Comparison of ENCODE assay signal across 7 mouse cellular contexts in genomic region chr1:36309498-36309901, GRCm38 (mm10). TPM values are rescaled to one million over a fixed set of nuclear protein-coding genes. Genes with fewer than 3 reads are reported as not detected.
DNase-seq lines count a peak whose midpoint lies in the region; ATAC-seq and TF ChIP-seq lines count a peak whose summit lies in the region.

No protein-coding gene starts in this region.

- TF ChIP-seq CTCF in cortical plate, adult 2 months (IDR thresholded peaks at IDR 0.05; ENCODE audit: extremely low read depth, insufficient read depth, low read length): no peak
- TF ChIP-seq CTCF in midbrain, postnatal 0 days (IDR thresholded peaks at IDR 0.05): no peak

- ATAC-seq in neural tube, embryonic 12.5 days (ENCODE audit: low FRiP score, low read depth): no peak
- ATAC-seq in heart, embryonic 13.5 days (ENCODE audit: extremely low read depth, insufficient number of reproducible peaks, low FRiP score, low TSS enrichment): no peak
- ATAC-seq in midbrain, postnatal 0 days (ENCODE audit: low FRiP score): peak; percentile 12
- ATAC-seq in megakaryocyte-erythroid progenitor cell, adult 5-6 weeks (replicated peaks; ENCODE audit: low FRiP score, low TSS enrichment, poor library complexity, severe bottlenecking): no peak

- H3K27ac ChIP-seq in neural tube, embryonic 12.5 days: no peak overlapping the region
- H3K27ac ChIP-seq in cortical plate, adult 2 months (ENCODE audit: insufficient read depth, low read length): peak overlapping the region; percentile 51
- H3K27ac ChIP-seq in heart, embryonic 13.5 days (replicated peaks): no peak overlapping the region
- H3K27ac ChIP-seq in midbrain, postnatal 0 days (ENCODE audit: low read depth, low read length): no peak overlapping the region

- no peak for TF ChIP-seq POLR2A in cortical plate, adult 2 months (IDR thresholded peaks at IDR 0.05; ENCODE audit: extremely low read depth, insufficient read depth, low read length)

- WGBS in neural tube, embryonic 12.5 days: 15% methylated on average over 3 of the region's 3 CpGs
- 47% methylated on average over 3 of the region's 3 CpGs for WGBS in heart, embryonic 13.5 days
- WGBS in midbrain, postnatal 0 days: 32% methylated on average over 3 of the region's 3 CpGs

- intact Hi-C loops in left cerebral cortex, postnatal 14 days (cut with DNase I): no loop called here

- no peak overlapping the region for H3K4me3 ChIP-seq in neural tube, embryonic 12.5 days
- no peak overlapping the region for H3K4me3 ChIP-seq in cortical plate, adult 2 months (ENCODE audit: insufficient read depth, low read length)
- peak overlapping the region; percentile 76 for H3K4me3 ChIP-seq in heart, embryonic 13.5 days
- H3K4me3 ChIP-seq in midbrain, postnatal 0 days (ENCODE audit: low read depth, low read length): no peak overlapping the region

- H3K4me2 ChIP-seq in neural tube, embryonic 12.5 days (replicated peaks): peak overlapping the region; percentile 25; the same call in 1 of the 2 replicates
- H3K4me2 ChIP-seq in heart, embryonic 13.5 days: peak overlapping the region; percentile 87
- peak overlapping the region; percentile 87; the same call in 1 of the 2 replicates for H3K4me2 ChIP-seq in midbrain, postnatal 0 days (ENCODE audit: low read depth, low read length, poor library complexity, severe bottlenecking)

- peaks cover 24% of the 10 kb centered on the region; the same call in 1 of the 2 replicates for H3K27me3 ChIP-seq in neural tube, embryonic 12.5 days (replicated peaks)
- H3K27me3 ChIP-seq in heart, embryonic 13.5 days (replicated peaks): no peaks in the 10 kb centered on the region
- H3K27me3 ChIP-seq in midbrain, postnatal 0 days (ENCODE audit: insufficient read depth, low read length): 0 out of 2 replicates have a peak, but pooled peaks cover 4% of the 10 kb centered on the region

- no peak for DNase-seq in neural tube, embryonic 10.5 days (ENCODE audit: extremely low spot score, low spot score)
- peak; percentile 51 to 78 for DNase-seq in left cerebral cortex, postnatal 14 days (ENCODE audit: low spot score in 2 of 2)
- peak; percentile 88 for DNase-seq in midbrain, postnatal 0 days (ENCODE audit: low spot score)

- no peaks in the 10 kb centered on the region for H3K9me3 ChIP-seq in neural tube, embryonic 12.5 days
- no peaks in the 10 kb centered on the region for H3K9me3 ChIP-seq in heart, embryonic 13.5 days
- no peaks in the 10 kb centered on the region for H3K9me3 ChIP-seq in midbrain, postnatal 0 days (ENCODE audit: low read length)

- H3K4me1 ChIP-seq in neural tube, embryonic 12.5 days: peaks cover 17% of the 10 kb centered on the region
- H3K4me1 ChIP-seq in cortical plate, adult 2 months (ENCODE audit: control insufficient read depth, insufficient read depth, low read length): no peaks in the 10 kb centered on the region
- H3K4me1 ChIP-seq in heart, embryonic 13.5 days: peaks cover 29% of the 10 kb centered on the region
- no peaks in the 10 kb centered on the region for H3K4me1 ChIP-seq in midbrain, postnatal 0 days (ENCODE audit: insufficient read depth, low read length)

- H3K9ac ChIP-seq in neural tube, embryonic 12.5 days: no peak overlapping the region
- H3K9ac ChIP-seq in heart, embryonic 13.5 days: peak overlapping the region; percentile 90
- H3K9ac ChIP-seq in midbrain, postnatal 0 days (replicated peaks; ENCODE audit: low read length, poor library complexity, severe bottlenecking): no peak overlapping the region

- no peaks in the 10 kb centered on the region for H3K36me3 ChIP-seq in neural tube, embryonic 12.5 days
- H3K36me3 ChIP-seq in heart, embryonic 13.5 days: peaks cover 10% of the 10 kb centered on the region; the same call in 1 of the 2 replicates
- no peaks in the 10 kb centered on the region for H3K36me3 ChIP-seq in midbrain, postnatal 0 days (ENCODE audit: insufficient read depth, low read length)

RNA-seq across cellular contexts. Expression of gene Arid5a, which starts 2.0 kb away (rescaled TPM):
- polyA plus RNA-seq in neural tube, embryonic 12.5 days (2016; fragmentation: Nextera tagmentation; extraction: Ambion mirVana): 4.1 and 5.2 TPM in 2 replicates
- 9.5 and 11.3 TPM in 2 replicates for polyA plus RNA-seq in cortical plate, adult 2 months (2012; rRNA removed)
- polyA plus RNA-seq in heart, embryonic 13.5 days (2015; fragmentation: Nextera tagmentation; extraction: Ambion mirVana): 12.7 and 13.4 TPM in 2 replicates
- 10 to 100 TPM; 14.7 to 16.9 TPM for total RNA-seq in left cerebral cortex, postnatal 14 days (2021)
- 3.9 and 5.4 TPM in 2 replicates for total RNA-seq in midbrain, postnatal 0 days (2014; rRNA removed)
- polyA plus RNA-seq in midbrain, postnatal 0 days (2015; fragmentation: Nextera tagmentation; extraction: Ambion mirVana): 3.1 and 3.4 TPM in 2 replicates
- total RNA-seq in megakaryocyte-erythroid progenitor cell, adult 5-6 weeks (2014; fragmentation: Nextera tagmentation): 6.0 and 7.6 TPM in 2 replicates
- total RNA-seq in megakaryocyte-erythroid progenitor cell, adult 5-6 weeks (2017): 3.2 and 4.3 TPM in 2 replicates

RNA-seq across cellular contexts. Expression of gene Neurl3, which starts 35.0 kb away (rescaled TPM):
- 0.51 and 1.2 TPM in 2 replicates for polyA plus RNA-seq in neural tube, embryonic 12.5 days (2016; fragmentation: Nextera tagmentation; extraction: Ambion mirVana)
- 0.94 and 1.1 TPM in 2 replicates for polyA plus RNA-seq in cortical plate, adult 2 months (2012; rRNA removed)
- polyA plus RNA-seq in heart, embryonic 13.5 days (2015; fragmentation: Nextera tagmentation; extraction: Ambion mirVana): 3.7 and 4.7 TPM in 2 replicates
- under 1 TPM; 0.26 to 0.61 TPM for total RNA-seq in left cerebral cortex, postnatal 14 days (2021)
- total RNA-seq in midbrain, postnatal 0 days (2014; rRNA removed): 0.66 and 1.0 TPM in 2 replicates
- 2.3 and 2.4 TPM in 2 replicates for polyA plus RNA-seq in midbrain, postnatal 0 days (2015; fragmentation: Nextera tagmentation; extraction: Ambion mirVana)
- 5.4 and 5.5 TPM in 2 replicates for total RNA-seq in megakaryocyte-erythroid progenitor cell, adult 5-6 weeks (2014; fragmentation: Nextera tagmentation)
- total RNA-seq in megakaryocyte-erythroid progenitor cell, adult 5-6 weeks (2017): 7.4 and 7.8 TPM in 2 replicates

RNA-seq across cellular contexts. Expression of gene Kansl3, which starts 59.5 kb away (rescaled TPM):
- polyA plus RNA-seq in neural tube, embryonic 12.5 days (2016; fragmentation: Nextera tagmentation; extraction: Ambion mirVana): 44.0 and 45.3 TPM in 2 replicates
- polyA plus RNA-seq in cortical plate, adult 2 months (2012; rRNA removed): 63.6 and 65.8 TPM in 2 replicates
- polyA plus RNA-seq in heart, embryonic 13.5 days (2015; fragmentation: Nextera tagmentation; extraction: Ambion mirVana): 39.0 and 39.5 TPM in 2 replicates
- total RNA-seq in left cerebral cortex, postnatal 14 days (2021): 10 to 100 TPM; 59.4 to 65.3 TPM
- total RNA-seq in midbrain, postnatal 0 days (2014; rRNA removed): 62.3 and 67.5 TPM in 2 replicates
- 31.4 and 35.6 TPM in 2 replicates for polyA plus RNA-seq in midbrain, postnatal 0 days (2015; fragmentation: Nextera tagmentation; extraction: Ambion mirVana)
- total RNA-seq in megakaryocyte-erythroid progenitor cell, adult 5-6 weeks (2014; fragmentation: Nextera tagmentation): 42.5 and 46.3 TPM in 2 replicates
- 24.6 and 50.0 TPM in 2 replicates for total RNA-seq in megakaryocyte-erythroid progenitor cell, adult 5-6 weeks (2017)

Comparison
In these comparisons a context has a peak if more than half of its experiments do, and no peak if none do; other contexts are left out.
1. H3K4me2 ChIP-seq: peak in every context shown above with its lines; median percentile 87 in heart, embryonic 13.5 days; 87 in midbrain, postnatal 0 days; 25 in neural tube, embryonic 12.5 days.